Mouse (Mus musculus): ENCODE data around the gene Krt88. TPM values are rescaled to one million over a fixed set of nuclear protein-coding genes. Genes with fewer than 3 reads are reported as not detected.

Gene Krt88
- polyA plus RNA-seq, 1 experiment from 2014 or later, result 0.17 TPM

GRCm38 (mm10) chr15:101446572-101446971, 972 bp upstream of the Krt88 start:
- 75% methylated on average over 11 of the region's 11 CpGs for WGBS
- H3K27me3 ChIP-seq, result no peaks in the 10 kb centered on the region
- ATAC-seq (replicated peaks; ENCODE audit: low FRiP score), result no peak
- no peak overlapping the region for H3K27ac ChIP-seq
- no peaks in the 10 kb centered on the region for H3K36me3 ChIP-seq
- H3K4me2 ChIP-seq, result no peak overlapping the region
- no peaks in the 10 kb centered on the region for H3K4me1 ChIP-seq
- H3K4me3 ChIP-seq (replicated peaks), result no peak overlapping the region
- no peak overlapping the region for H3K9ac ChIP-seq
- H3K9me3 ChIP-seq (replicated peaks), result no peaks in the 10 kb centered on the region

GRCm38 (mm10) chr15:101453093-101453736, 5.7 kb downstream of the Krt88 start:
- H3K9ac ChIP-seq, result no peak overlapping the region
- no peaks in the 10 kb centered on the region for H3K27me3 ChIP-seq
- WGBS, result 4% methylated on average over 13 of the region's 13 CpGs
- no peaks in the 10 kb centered on the region for H3K36me3 ChIP-seq
- peak overlapping the region; percentile 40; the same call in 1 of the 2 replicates for H3K4me2 ChIP-seq
- peak; percentile 52; the same call in 1 of the 2 replicates for ATAC-seq (replicated peaks; ENCODE audit: low FRiP score)
- H3K9me3 ChIP-seq (replicated peaks), result no peaks in the 10 kb centered on the region
- peaks cover 6% of the 10 kb centered on the region; the same call in 1 of the 2 replicates for H3K4me1 ChIP-seq
- no peak overlapping the region for H3K4me3 ChIP-seq (replicated peaks)
- no peak overlapping the region for H3K27ac ChIP-seq

GRCm38 (mm10) chr15:101454774-101455173, 7.2 kb downstream of the Krt88 start:
- WGBS, result 86% methylated on average over 8 of the region's 8 CpGs
- no peaks in the 10 kb centered on the region for H3K9me3 ChIP-seq (replicated peaks)
- no peaks in the 10 kb centered on the region for H3K36me3 ChIP-seq
- H3K27me3 ChIP-seq, result no peaks in the 10 kb centered on the region
- H3K27ac ChIP-seq, result no peak overlapping the region
- ATAC-seq (replicated peaks; ENCODE audit: low FRiP score), result no peak
- H3K4me3 ChIP-seq (replicated peaks), result no peak overlapping the region
- H3K4me1 ChIP-seq, result peaks cover 12% of the 10 kb centered on the region; the same call in 1 of the 2 replicates
- no peak overlapping the region for H3K9ac ChIP-seq
- no peak overlapping the region for H3K4me2 ChIP-seq

GRCm38 (mm10) chr15:101455292-101455691, 7.7 kb downstream of the Krt88 start:
- H3K4me2 ChIP-seq, result no peak overlapping the region
- ATAC-seq (replicated peaks; ENCODE audit: low FRiP score), result no peak
- H3K27ac ChIP-seq, result no peak overlapping the region
- H3K4me1 ChIP-seq, result peaks cover 12% of the 10 kb centered on the region; the same call in 1 of the 2 replicates
- H3K9ac ChIP-seq, result no peak overlapping the region
- H3K27me3 ChIP-seq, result no peaks in the 10 kb centered on the region
- H3K36me3 ChIP-seq, result no peaks in the 10 kb centered on the region
- WGBS, result 60% methylated on average over 2 of the region's 2 CpGs
- H3K9me3 ChIP-seq (replicated peaks), result no peaks in the 10 kb centered on the region
- H3K4me3 ChIP-seq (replicated peaks), result no peak overlapping the region

GRCm38 (mm10) chr15:101455891-101456290, 8.3 kb downstream of the Krt88 start:
- Histone ChIP-seq H3K4me2 (no peak overlapping the region), H3K9ac (no peak overlapping the region), H3K27me3 (no peaks in the 10 kb centered on the region), H3K27ac (no peak overlapping the region), H3K9me3 (replicated peaks) (no peaks in the 10 kb centered on the region), H3K4me1 (peaks cover 12% of the 10 kb centered on the region; the same call in 1 of the 2 replicates), H3K4me3 (replicated peaks) (no peak overlapping the region), H3K36me3 (no peaks in the 10 kb centered on the region)
- ATAC-seq (replicated peaks; ENCODE audit: low FRiP score), result no peak
- 93% methylated on average over 6 of the region's 6 CpGs for WGBS

DNA sequence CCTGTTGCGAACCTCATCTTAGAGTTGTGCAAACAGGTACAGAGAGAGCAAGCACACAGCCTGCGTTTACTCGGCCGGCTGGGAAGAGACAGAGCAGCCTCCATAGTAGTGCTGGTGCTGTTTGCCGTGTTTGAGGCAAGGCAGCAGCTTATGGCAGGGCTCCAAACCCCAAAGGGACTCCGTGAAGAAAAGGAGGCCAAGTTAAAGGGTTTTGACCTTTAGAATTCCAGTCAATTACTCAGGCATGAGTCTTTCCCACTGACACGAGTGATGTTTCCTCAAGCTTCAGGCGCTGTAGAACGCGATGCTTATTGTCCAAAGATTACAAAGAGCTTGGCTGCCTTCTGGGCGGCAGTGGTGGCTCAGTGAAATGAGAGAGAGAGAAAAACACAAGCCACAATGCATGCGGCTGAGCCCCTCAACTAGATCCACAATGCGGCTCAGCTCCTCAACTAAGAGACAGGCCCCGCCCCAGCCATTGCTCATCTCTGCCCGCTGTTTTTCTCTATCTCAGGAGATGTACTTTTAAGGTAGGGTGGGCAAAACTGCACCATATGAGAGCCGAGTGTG, 10.9 kb downstream of the Krt88 start:
- ATAC-seq (replicated peaks; ENCODE audit: low FRiP score), result no peak
- Histone ChIP-seq H3K4me1 (peaks cover 9% of the 10 kb centered on the region; the same call in 1 of the 2 replicates), H3K36me3 (no peaks in the 10 kb centered on the region), H3K9ac (no peak overlapping the region), H3K4me3 (replicated peaks) (no peak overlapping the region), H3K4me2 (no peak overlapping the region), H3K27ac (no peak overlapping the region), H3K9me3 (replicated peaks) (no peaks in the 10 kb centered on the region), H3K27me3 (no peaks in the 10 kb centered on the region)
- 62% methylated on average over 16 of the region's 16 CpGs for WGBS

GRCm38 (mm10) chr15:101459283-101459682, 11.7 kb downstream of the Krt88 start:
- H3K4me2 ChIP-seq, result no peak overlapping the region
- 70% methylated on average over 14 of the region's 14 CpGs for WGBS
- ATAC-seq (replicated peaks; ENCODE audit: low FRiP score), result no peak

DNA sequence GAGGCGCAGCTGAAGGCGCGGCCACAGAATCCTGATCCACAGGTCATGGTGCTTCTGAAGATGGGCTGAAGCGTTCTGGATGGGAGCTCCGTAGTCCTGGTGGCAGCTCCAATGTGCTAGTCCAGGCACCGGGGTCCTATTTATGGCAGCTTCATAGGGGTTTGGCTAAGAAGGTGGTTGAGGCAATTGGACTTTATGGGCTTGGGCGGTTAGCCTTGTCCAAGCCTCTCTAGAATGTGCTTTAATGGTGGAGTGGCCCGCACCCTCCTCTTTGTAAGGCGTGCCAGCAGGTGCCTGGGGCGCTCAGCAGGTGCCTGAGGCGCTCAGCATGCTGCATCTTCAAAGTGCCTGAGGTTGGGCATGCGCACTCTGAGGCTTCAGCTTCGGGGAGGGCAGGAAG, 16.1 kb downstream of the Krt88 start, which contains the start of gene Krt81:
Gene Krt81, minus strand, starts transcription at position 101 of the 400 bp plus-strand sequence.
- H3K9ac ChIP-seq, result no peak within 1 kb of the TSS
- no peaks in the 10 kb centered on the region for H3K27me3 ChIP-seq
- peaks cover 5% of the 10 kb centered on the region; the same call in 1 of the 2 replicates for H3K4me1 ChIP-seq
- H3K4me2 ChIP-seq, result no peak within 1 kb of the TSS
- no peaks in the 10 kb centered on the region for H3K36me3 ChIP-seq
- no peak within 1 kb of the TSS for H3K27ac ChIP-seq
- no peak within 1 kb of the TSS for H3K4me3 ChIP-seq (replicated peaks)
- no peak for ATAC-seq (replicated peaks; ENCODE audit: low FRiP score)
- WGBS, result 71% methylated on average over 13 of the region's 13 CpGs
- H3K9me3 ChIP-seq (replicated peaks), result no peaks in the 10 kb centered on the region

More at GRCm38 (mm10) chr15:101459283-101459682, 11.7 kb downstream of the Krt88 start:
- H3K27me3 ChIP-seq, result no peaks in the 10 kb centered on the region
- no peak overlapping the region for H3K27ac ChIP-seq
- no peaks in the 10 kb centered on the region for H3K9me3 ChIP-seq (replicated peaks)
- H3K9ac ChIP-seq, result no peak overlapping the region
- no peaks in the 10 kb centered on the region for H3K36me3 ChIP-seq
- no peak overlapping the region for H3K4me3 ChIP-seq (replicated peaks)
- peaks cover 8% of the 10 kb centered on the region; the same call in 1 of the 2 replicates for H3K4me1 ChIP-seq

DNA sequence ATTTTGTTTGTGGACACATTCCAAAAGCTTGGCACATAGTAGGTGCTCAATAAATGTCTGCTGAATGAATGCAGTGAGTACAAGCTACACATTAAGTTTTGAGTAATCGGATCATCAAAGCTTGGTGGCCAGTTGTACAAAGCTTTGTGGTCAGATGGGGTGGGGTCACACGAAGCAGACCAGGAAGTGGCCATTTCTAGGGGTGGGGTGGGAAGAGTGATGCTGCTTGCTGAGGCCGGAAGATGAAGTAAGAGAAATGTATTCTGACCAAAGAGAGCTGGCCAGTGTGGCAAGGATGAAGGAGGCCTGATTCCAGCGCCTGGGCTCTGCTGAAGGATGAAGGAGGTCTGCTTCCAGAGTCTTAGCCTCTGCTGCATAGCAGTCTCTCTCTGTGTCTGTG, 21.5 kb downstream of the Krt88 start:
- 87% methylated on average over 4 of the region's 4 CpGs for WGBS
- no peaks in the 10 kb centered on the region for H3K9me3 ChIP-seq (replicated peaks)
- no peaks in the 10 kb centered on the region for H3K36me3 ChIP-seq
- H3K4me3 ChIP-seq (replicated peaks), result no peak overlapping the region
- no peaks in the 10 kb centered on the region for H3K27me3 ChIP-seq
- no peak overlapping the region for H3K27ac ChIP-seq
- no peak for ATAC-seq (replicated peaks; ENCODE audit: low FRiP score)
- no peak overlapping the region for H3K4me2 ChIP-seq
- H3K9ac ChIP-seq, result no peak overlapping the region
- no peaks in the 10 kb centered on the region for H3K4me1 ChIP-seq

- Histone ChIP-seq H3K27ac (no peak within 1 kb of the TSS), H3K9ac (no peak within 1 kb of the TSS), H3K9me3 (replicated peaks) (no peaks in the 10 kb centered on the region), H3K27me3 (peaks cover 8% of the 10 kb centered on the region; the same call in 1 of the 2 replicates), H3K4me1 (no peaks in the 10 kb centered on the region), H3K4me3 (replicated peaks) (no peak within 1 kb of the TSS), H3K4me2 (no peak within 1 kb of the TSS), H3K36me3 (no peaks in the 10 kb centered on the region)
- ATAC-seq (replicated peaks; ENCODE audit: low FRiP score), result 0 out of 2 replicates have a peak, but pooled peaks have one; percentile 40
- 17% methylated on average over 10 of the region's 10 CpGs for WGBS
Observed at GRCm38 (mm10) chr15:101472952-101473528, 25.5 kb downstream of the Krt88 start, which contains the start of gene Krt86. Krt86 (plus strand) TSS chr15:101473478.

DNA sequence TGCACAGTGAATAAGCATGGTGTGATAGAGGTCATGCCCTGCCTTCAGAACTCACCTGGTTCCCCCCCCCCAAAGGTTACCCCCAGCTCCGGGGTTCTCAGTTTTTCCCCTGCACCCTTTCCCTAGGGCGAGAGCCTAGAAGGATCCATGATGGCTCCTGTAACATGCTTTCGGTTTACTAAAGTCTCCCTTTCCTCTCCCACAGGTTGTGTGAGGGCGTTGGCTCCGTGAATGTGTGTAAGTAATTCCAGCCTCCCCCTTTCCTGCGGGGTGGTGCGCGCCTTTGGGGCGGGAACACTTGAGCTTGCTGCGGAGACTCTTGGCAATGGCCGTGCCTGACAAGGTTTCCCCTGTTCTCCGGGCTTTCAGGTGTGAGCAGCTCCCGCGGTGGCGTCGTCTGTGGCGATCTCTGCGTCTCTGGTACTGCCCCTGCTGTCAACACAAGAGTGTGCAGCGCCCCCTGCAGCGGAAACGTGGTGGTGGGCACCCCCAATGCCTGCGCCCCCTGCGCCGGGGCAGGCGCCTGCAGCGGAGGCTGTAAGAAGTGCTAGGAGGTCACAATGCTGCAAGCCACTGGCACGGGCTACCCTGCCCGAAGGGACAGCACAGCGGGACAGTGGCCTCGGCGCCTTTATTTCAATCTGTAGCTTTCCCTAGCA, 31.6 kb downstream of the Krt88 start:
- H3K36me3 ChIP-seq, result no peaks in the 10 kb centered on the region
- H3K4me3 ChIP-seq (replicated peaks), result peak overlapping the region; percentile 25
- H3K4me1 ChIP-seq, result peaks cover 18% of the 10 kb centered on the region
- ATAC-seq (replicated peaks; ENCODE audit: low FRiP score), result peak; percentile 50; the same call in 1 of the 2 replicates
- no peak overlapping the region for H3K27ac ChIP-seq
- WGBS, result 7% methylated on average over 31 of the region's 31 CpGs
- H3K9ac ChIP-seq, result no peak overlapping the region
- H3K4me2 ChIP-seq, result peak overlapping the region; percentile 68
- H3K9me3 ChIP-seq (replicated peaks), result no peaks in the 10 kb centered on the region
- peaks cover 20% of the 10 kb centered on the region for H3K27me3 ChIP-seq

- no peak overlapping the region for H3K27ac ChIP-seq
- peak overlapping the region; percentile 68 for H3K4me2 ChIP-seq
- H3K36me3 ChIP-seq, result no peaks in the 10 kb centered on the region
- H3K4me3 ChIP-seq (replicated peaks), result peak overlapping the region; percentile 25
- no peak overlapping the region for H3K9ac ChIP-seq
- peaks cover 20% of the 10 kb centered on the region for H3K27me3 ChIP-seq
- no peaks in the 10 kb centered on the region for H3K9me3 ChIP-seq (replicated peaks)
- 28% methylated on average over 11 of the region's 11 CpGs for WGBS
- no peak for ATAC-seq (replicated peaks; ENCODE audit: low FRiP score)
- peaks cover 22% of the 10 kb centered on the region for H3K4me1 ChIP-seq
Observed at GRCm38 (mm10) chr15:101479666-101480060, 32.1 kb downstream of the Krt88 start.

Data from kidney, embryonic 15.5 days (tissue).